Mouse (Mus musculus) left cerebral cortex, postnatal 14 days (tissue): ENCODE measurements around the gene Ms4a18. TPM values are rescaled to one million over a fixed set of nuclear protein-coding genes. Genes with fewer than 3 reads are reported as not detected.

Source experiments
- DNase-seq, 2 experiments: peaks; one replicate each; pipeline ENCODE4 v3.0.0; 2021 to 2022; ENCODE audit warnings: low spot score in 2 of 2, mixed read lengths in 1 of 2
- intact Hi-C: fragments of 180-260 bp; cut with DNase I; formaldehyde crosslinking; loops from one replicate; pipeline ENCODE4 v1.15.1; 2025
- total RNA-seq, 2 experiments: library from RNA; stranded (reverse); gene quantifications; 2 replicates each; pipeline ENCODE4 v1.2.3; 2021

The Ms4a18 gene
- total RNA-seq, 2 experiments from 2014 or later = not detected

- intact Hi-C loops = no loop called here
- no peak for DNase-seq
These were observed 29.3 kb downstream of the Ms4a18 start for GRCm38 (mm10) chr19:10988563-10988962.

GRCm38 (mm10) chr19:10985889-10986288, 31.9 kb downstream of the Ms4a18 start:
- DNase-seq = no peak
- intact Hi-C loops = no loop called here

- no peak for DNase-seq
- intact Hi-C loops = no loop called here
These were observed 33.3 kb downstream of the Ms4a18 start for GRCm38 (mm10) chr19:10984551-10984950.

GRCm38 (mm10) chr19:10983146-10983545, 34.7 kb downstream of the Ms4a18 start:
- DNase-seq = no peak
- intact Hi-C loops = no loop called here

- DNase-seq = no peak
- intact Hi-C loops = no loop called here
These were observed 37.6 kb downstream of the Ms4a18 start for GRCm38 (mm10) chr19:10980210-10980609.

GRCm38 (mm10) chr19:10979184-10980168, 38.4 kb downstream of the Ms4a18 start:
- DNase-seq = peak; percentile 73 to 87
- intact Hi-C loops = loop anchor here (5.0 kb wide), 1 partner anchor 312 kb away; no protein-coding TSS in a partner anchor

- DNase-seq = no peak
- intact Hi-C loops = loop anchor here (5.0 kb wide), 1 partner anchor 309 kb away; no protein-coding TSS in a partner anchor
These were observed 41.5 kb downstream of the Ms4a18 start for GRCm38 (mm10) chr19:10976318-10976717.

- DNase-seq = no peak
- intact Hi-C loops = loop anchor here (5.0 kb wide), 1 partner anchor 308 kb away; no protein-coding TSS in a partner anchor
These were observed 42.6 kb downstream of the Ms4a18 start for GRCm38 (mm10) chr19:10975187-10975586.

- intact Hi-C loops = no loop called here
- DNase-seq = no peak
These were observed 43.5 kb downstream of the Ms4a18 start, which contains the start of gene Ms4a10 for GRCm38 (mm10) chr19:10974238-10974865. TSS of gene Ms4a10 (minus strand) at chr19:10974670.

GRCm38 (mm10) chr19:10973187-10973586, 44.6 kb downstream of the Ms4a18 start:
- intact Hi-C loops = no loop called here
- DNase-seq = no peak

GRCm38 (mm10) chr19:10972660-10973059, 45.2 kb downstream of the Ms4a18 start:
- no peak for DNase-seq
- intact Hi-C loops = no loop called here

- no peak for DNase-seq
- intact Hi-C loops = no loop called here
These were observed 47.4 kb downstream of the Ms4a18 start for GRCm38 (mm10) chr19:10970457-10970856.

GRCm38 (mm10) chr19:10968578-10968977, 49.3 kb downstream of the Ms4a18 start:
- intact Hi-C loops = no loop called here

GRCm38 (mm10) chr19:10965721-10966120, 52.1 kb downstream of the Ms4a18 start:
- intact Hi-C loops = no loop called here
- no peak for DNase-seq

More at GRCm38 (mm10) chr19:10968578-10968977, 49.3 kb downstream of the Ms4a18 start:
- DNase-seq = no peak

GRCm38 (mm10) chr19:10959978-10960346, 57.9 kb downstream of the Ms4a18 start:
- DNase-seq = no peak
- intact Hi-C loops = loop anchor here (5.0 to 10.0 kb wide), 2 partner anchors 245 to 293 kb away; no protein-coding TSS in a partner anchor

GRCm38 (mm10) chr19:10959085-10959977, 58.5 kb downstream of the Ms4a18 start:
- DNase-seq = peak; percentile 67
- intact Hi-C loops = loop anchor here (5.0 to 10.0 kb wide), 2 partner anchors 245 to 292 kb away; no protein-coding TSS in a partner anchor

- intact Hi-C loops = loop anchor here (10.0 kb wide), 1 partner anchor 237 kb away; no protein-coding TSS in a partner anchor
These were observed 65.6 kb downstream of the Ms4a18 start for GRCm38 (mm10) chr19:10952021-10952939.

GRCm38 (mm10) chr19:10949558-10949957, 68.3 kb downstream of the Ms4a18 start:
- DNase-seq = peak in 1 of 2 experiments; percentile 20
- intact Hi-C loops = loop anchor here (5.0 kb wide), 1 partner anchor 42 kb away; no protein-coding TSS in a partner anchor

More at GRCm38 (mm10) chr19:10952021-10952939, 65.6 kb downstream of the Ms4a18 start:
- peak; percentile 26 to 64 for DNase-seq
